Mouse (Mus musculus) heart, embryonic 15.5 days (tissue): ENCODE measurements around the gene Suclg1. TPM values are rescaled to one million over a fixed set of nuclear protein-coding genes. Genes with fewer than 3 reads are reported as not detected.

Experiments
- ATAC-seq: fragments of 200-750 bp; cut with Nextera tagmentation; replicated peaks from 2 replicates; pipeline ENCODE4 v1.8.0; 2017; ENCODE audit warnings: low read depth, moderate TSS enrichment; ENCODE audit not compliant: insufficient number of reproducible peaks, insufficient read depth, low FRiP score
- H3K27ac ChIP-seq: fragments of 300-500 bp; sonication (generic); 2 replicates; pipeline ENCODE4 v1.5.1; 2015; ENCODE audit warnings: mild to moderate bottlenecking, inconsistent platforms
- H3K27me3 ChIP-seq: fragments of 300-500 bp; sonication (generic); 2 replicates; pipeline ENCODE4 v1.6.1; 2015; ENCODE audit warnings: inconsistent platforms
- H3K36me3 ChIP-seq: fragments of 300-500 bp; sonication (generic); 2 replicates; pipeline ENCODE4 v1.6.1; 2015; ENCODE audit warnings: mild to moderate bottlenecking, inconsistent platforms
- H3K4me1 ChIP-seq: fragments of 300-500 bp; sonication (generic); replicated peaks from 2 replicates; pipeline ENCODE4 v1.6.1; 2015; ENCODE audit warnings: inconsistent platforms
- H3K4me2 ChIP-seq: fragments of 300-500 bp; sonication (generic); 2 replicates; pipeline ENCODE4 v1.6.1; 2015; ENCODE audit warnings: inconsistent platforms, mild to moderate bottlenecking, moderate library complexity
- H3K4me3 ChIP-seq: fragments of 300-500 bp; sonication (generic); 2 replicates; pipeline ENCODE4 v1.5.1; 2015; ENCODE audit warnings: mild to moderate bottlenecking, inconsistent platforms
- H3K9ac ChIP-seq: fragments of 300-500 bp; sonication (generic); 2 replicates; pipeline ENCODE4 v1.6.1; 2015; ENCODE audit warnings: mild to moderate bottlenecking, inconsistent platforms
- H3K9me3 ChIP-seq: fragments of 300-500 bp; sonication (generic); replicated peaks from 2 replicates; pipeline ENCODE4 v1.6.1; 2016; ENCODE audit warnings: inconsistent platforms
- WGBS: fragments of 180-500 bp; shearing (Covaris S2); methylation state at CpG from one replicate; pipeline ENCODE4 v1.1.7; 2015; ENCODE audit warnings: mixed read lengths; 5-methylcytosine and 5-hydroxymethylcytosine counted together
- polyA plus RNA-seq: library from polyadenylated mRNA; unstranded; fragments of >200 nt; fragmentation: Nextera tagmentation; extraction: Ambion mirVana; gene quantifications from 2 replicates; pipeline ENCODE4 v1.2.1, GENCODE M21; 2015

The Suclg1 gene
- polyA plus RNA-seq, 1 experiment from 2014 or later, result 302 TPM

- Histone ChIP-seq H3K9me3 (no peaks in the 10 kb centered on the region), H3K4me2 (no peak overlapping the region), H3K4me1 (no peaks in the 10 kb centered on the region), H3K36me3 (peaks cover 82% of the 10 kb centered on the region), H3K9ac (no peak overlapping the region), H3K4me3 (no peak overlapping the region), H3K27ac (no peak overlapping the region), H3K27me3 (no peaks in the 10 kb centered on the region)
- WGBS, result 75% methylated on average over 5 of the region's 5 CpGs
- ATAC-seq, result no peak
Measured at GRCm38 (mm10) chr6:73275002-73275401, 26.8 kb downstream of the Suclg1 start.

GRCm38 (mm10) chr6:73279681-73280080, 31.5 kb downstream of the Suclg1 start:
- Histone ChIP-seq H3K4me1 (no peaks in the 10 kb centered on the region), H3K4me3 (no peak overlapping the region), H3K9me3 (no peaks in the 10 kb centered on the region), H3K36me3 (peaks cover 38% of the 10 kb centered on the region), H3K27me3 (no peaks in the 10 kb centered on the region), H3K4me2 (no peak overlapping the region), H3K9ac (no peak overlapping the region), H3K27ac (no peak overlapping the region)
- no peak for ATAC-seq
- WGBS, result 67% methylated on average over 8 of the region's 8 CpGs

GRCm38 (mm10) chr6:73280546-73281115, 32.4 kb downstream of the Suclg1 start:
- no peak overlapping the region for H3K4me2 ChIP-seq
- no peaks in the 10 kb centered on the region for H3K9me3 ChIP-seq
- no peak overlapping the region for H3K4me3 ChIP-seq
- no peaks in the 10 kb centered on the region for H3K27me3 ChIP-seq
- WGBS, result 69% methylated on average over 9 of the region's 9 CpGs
- no peak overlapping the region for H3K9ac ChIP-seq
- no peak for ATAC-seq
- no peak overlapping the region for H3K27ac ChIP-seq
- H3K4me1 ChIP-seq, result no peaks in the 10 kb centered on the region
- peaks cover 29% of the 10 kb centered on the region for H3K36me3 ChIP-seq

GRCm38 (mm10) chr6:73286326-73286725, 38.1 kb downstream of the Suclg1 start:
- no peak overlapping the region for H3K4me2 ChIP-seq
- H3K27me3 ChIP-seq, result no peaks in the 10 kb centered on the region
- no peak overlapping the region for H3K9ac ChIP-seq
- no peaks in the 10 kb centered on the region for H3K36me3 ChIP-seq
- no peak for ATAC-seq
- H3K27ac ChIP-seq, result no peak overlapping the region
- 83% methylated on average over 2 of the region's 2 CpGs for WGBS
- no peaks in the 10 kb centered on the region for H3K4me1 ChIP-seq
- H3K9me3 ChIP-seq, result no peaks in the 10 kb centered on the region
- H3K4me3 ChIP-seq, result no peak overlapping the region

GRCm38 (mm10) chr6:73306837-73307236, 58.7 kb downstream of the Suclg1 start:
- H3K4me2 ChIP-seq, result no peak overlapping the region
- 59% methylated on average over 6 of the region's 6 CpGs for WGBS
- H3K27ac ChIP-seq, result no peak overlapping the region
- H3K9me3 ChIP-seq, result no peaks in the 10 kb centered on the region
- H3K4me1 ChIP-seq, result no peaks in the 10 kb centered on the region
- no peaks in the 10 kb centered on the region for H3K36me3 ChIP-seq
- ATAC-seq, result no peak
- H3K4me3 ChIP-seq, result no peak overlapping the region
- H3K27me3 ChIP-seq, result no peaks in the 10 kb centered on the region
- H3K9ac ChIP-seq, result no peak overlapping the region

- H3K27ac ChIP-seq, result no peak overlapping the region
- H3K36me3 ChIP-seq, result no peaks in the 10 kb centered on the region
- H3K4me1 ChIP-seq, result no peaks in the 10 kb centered on the region; the same call in 1 of the 2 replicates
- no peak overlapping the region for H3K4me3 ChIP-seq
- no peaks in the 10 kb centered on the region for H3K9me3 ChIP-seq
- no peak for ATAC-seq
- H3K9ac ChIP-seq, result no peak overlapping the region
- H3K4me2 ChIP-seq, result no peak overlapping the region
- WGBS, result 69% methylated on average over 10 of the region's 10 CpGs
- H3K27me3 ChIP-seq, result no peaks in the 10 kb centered on the region
Measured at GRCm38 (mm10) chr6:73308685-73309520, 60.7 kb downstream of the Suclg1 start.

GRCm38 (mm10) chr6:73311335-73311734, 63.2 kb downstream of the Suclg1 start:
- no peaks in the 10 kb centered on the region for H3K36me3 ChIP-seq
- no peaks in the 10 kb centered on the region for H3K9me3 ChIP-seq
- H3K9ac ChIP-seq, result no peak overlapping the region
- no peak overlapping the region for H3K4me3 ChIP-seq
- whole genome bisulfite sequencing, result 66% methylated on average over 6 of the region's 6 CpGs
- H3K4me1 ChIP-seq, result peaks cover 4% of the 10 kb centered on the region; the same call in 1 of the 2 replicates
- no peak for ATAC-seq
- no peak overlapping the region for H3K4me2 ChIP-seq
- H3K27me3 ChIP-seq, result no peaks in the 10 kb centered on the region
- no peak overlapping the region for H3K27ac ChIP-seq

- ATAC-seq, result no peak
- Histone ChIP-seq H3K27ac (no peak overlapping the region), H3K27me3 (no peaks in the 10 kb centered on the region), H3K4me3 (no peak overlapping the region), H3K9ac (no peak overlapping the region), H3K9me3 (no peaks in the 10 kb centered on the region), H3K4me2 (no peak overlapping the region), H3K4me1 (peaks cover 4% of the 10 kb centered on the region; the same call in 1 of the 2 replicates), H3K36me3 (no peaks in the 10 kb centered on the region)
- 82% methylated on average over 7 of the region's 7 CpGs for WGBS
Measured at GRCm38 (mm10) chr6:73311786-73312185, 63.6 kb downstream of the Suclg1 start.

GRCm38 (mm10) chr6:73314923-73315603, 66.9 kb downstream of the Suclg1 start:
- peak overlapping the region; percentile 57 for H3K4me3 ChIP-seq
- peak overlapping the region; percentile 65 for H3K27ac ChIP-seq
- no peaks in the 10 kb centered on the region for H3K27me3 ChIP-seq
- no peaks in the 10 kb centered on the region for H3K9me3 ChIP-seq
- peak; percentile 74 for ATAC-seq
- peaks cover 4% of the 10 kb centered on the region; the same call in 1 of the 2 replicates for H3K4me1 ChIP-seq
- H3K4me2 ChIP-seq, result peak overlapping the region; percentile 80
- H3K9ac ChIP-seq, result peak overlapping the region; percentile 44
- WGBS, result under 1% methylated on average over 17 of the region's 17 CpGs
- no peaks in the 10 kb centered on the region for H3K36me3 ChIP-seq

- H3K4me2 ChIP-seq, result no peak overlapping the region
- H3K4me3 ChIP-seq, result no peak overlapping the region
- H3K4me1 ChIP-seq, result no peaks in the 10 kb centered on the region
- H3K36me3 ChIP-seq, result no peaks in the 10 kb centered on the region
- H3K27me3 ChIP-seq, result no peaks in the 10 kb centered on the region
- no peak overlapping the region for H3K9ac ChIP-seq
- ATAC-seq, result no peak
- no peaks in the 10 kb centered on the region for H3K9me3 ChIP-seq
- no peak overlapping the region for H3K27ac ChIP-seq
- 64% methylated on average over 2 of the region's 2 CpGs for WGBS
Measured at GRCm38 (mm10) chr6:73322306-73322705, 74.1 kb downstream of the Suclg1 start.
